ENCODE assay signal across 32 mouse cellular contexts in the genomic region with DNA sequence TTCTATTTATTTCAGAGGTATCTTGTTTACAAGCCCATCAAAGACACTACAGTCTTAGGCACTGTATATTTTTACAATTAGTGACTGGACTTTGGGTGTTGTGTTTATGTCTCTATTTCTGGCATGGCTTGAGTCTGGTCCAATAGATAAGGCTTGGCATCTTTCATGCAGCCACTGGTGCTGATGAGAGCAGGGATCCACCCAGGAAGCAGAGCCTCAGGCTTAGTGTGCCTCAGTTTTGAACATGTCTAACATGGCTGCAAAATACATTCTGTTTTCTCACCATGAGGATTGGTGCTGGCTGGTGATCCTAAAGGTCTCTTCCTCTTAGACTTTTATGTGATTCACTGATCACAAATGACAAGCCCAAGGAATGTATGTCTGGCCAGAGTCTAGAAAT.
"Had no signal": no experiment of that assay in that cellular context is flagged by ENCODE, and none has a peak within 500 bp of the region (broad histone marks: within the 10 kb centered on the region; RNA-seq: fewer than 3 reads in every experiment).

No protein-coding gene starts in this region.

- H3K9me3 ChIP-seq: heart, embryonic 12.5 days; heart, embryonic 13.5 days; heart, embryonic 15.5 days; hindbrain, embryonic 10.5 days; hindbrain, embryonic 12.5 days; hindbrain, embryonic 13.5 days; hindbrain, embryonic 15.5 days; intestine, embryonic 15.5 days; kidney, embryonic 15.5 days had no signal

- ATAC-seq: hindbrain, embryonic 16.5 days; hindbrain, postnatal 0 days; inflammation-experienced regulatory T-cells, adult 6 months; intestine, embryonic 15.5 days; intestine, embryonic 16.5 days; intestine, postnatal 0 days had no signal

- H3K4me2 ChIP-seq: heart, embryonic 12.5 days; heart, embryonic 13.5 days; heart, embryonic 15.5 days; hindbrain, embryonic 12.5 days; hindbrain, embryonic 13.5 days; hindbrain, embryonic 14.5 days; hindbrain, embryonic 15.5 days; intestine, embryonic 15.5 days; kidney, embryonic 15.5 days had no signal

- H3K4me1 ChIP-seq: hindbrain, embryonic 10.5 days; hindbrain, embryonic 12.5 days; hindbrain, embryonic 13.5 days; hindbrain, embryonic 15.5 days; intestine, embryonic 15.5 days; kidney, embryonic 15.5 days had no signal

- DNase-seq: heart, postnatal 36 days; heart, postnatal 4 days; kidney, adult 11 months; kidney, adult 18-20 months; kidney, adult 2 months; kidney, adult 8-10 months; kidney, adult 9 months; kidney, postnatal 10 days; kidney, postnatal 14 days; kidney, postnatal 25 days; kidney, postnatal 36 days; kidney, postnatal 4 days; layer of hippocampus, adult 9-11 months; layer of hippocampus, postnatal 36 days had no signal

- H3K27ac ChIP-seq: heart, embryonic 13.5 days; heart, embryonic 15.5 days; hindbrain, embryonic 10.5 days; hindbrain, embryonic 12.5 days; hindbrain, embryonic 13.5 days; hindbrain, embryonic 14.5 days; hindbrain, embryonic 15.5 days; hindbrain, postnatal 0 days; intestine, embryonic 15.5 days; kidney, embryonic 15.5 days; kidney, postnatal 0 days; layer of hippocampus, adult 2 months; left cerebral cortex, adult 2 months had no signal

- H3K9ac ChIP-seq: heart, embryonic 12.5 days; heart, embryonic 13.5 days; heart, embryonic 15.5 days; hindbrain, embryonic 12.5 days; hindbrain, embryonic 13.5 days; hindbrain, embryonic 14.5 days; hindbrain, embryonic 15.5 days; intestine, embryonic 15.5 days; kidney, embryonic 15.5 days had no signal

- H3K27me3 ChIP-seq: heart, embryonic 12.5 days; heart, embryonic 13.5 days; heart, embryonic 15.5 days; hindbrain, embryonic 12.5 days; hindbrain, embryonic 13.5 days; hindbrain, embryonic 15.5 days; intestine, embryonic 15.5 days; kidney, embryonic 15.5 days had no signal

- H3K4me3 ChIP-seq: heart, embryonic 12.5 days; heart, embryonic 13.5 days; heart, embryonic 15.5 days; hindbrain, embryonic 10.5 days; hindbrain, embryonic 12.5 days; hindbrain, embryonic 13.5 days; hindbrain, embryonic 15.5 days; intestine, embryonic 15.5 days; kidney, embryonic 15.5 days; layer of hippocampus, adult 2 months; left cerebral cortex, adult 2 months had no signal

- H3K36me3 ChIP-seq: heart, embryonic 12.5 days; heart, embryonic 13.5 days; heart, embryonic 15.5 days; hindbrain, embryonic 10.5 days; hindbrain, embryonic 12.5 days; hindbrain, embryonic 13.5 days; hindbrain, embryonic 15.5 days; intestine, embryonic 15.5 days; kidney, embryonic 15.5 days had no signal
